Mouse (Mus musculus) MEL (cell line): Measurements from ENCODE around the gene Pars2.

ENCODE experiments used
- CHD1 ChIP-seq: IDR thresholded peaks from 2 replicates; pipeline ENCODE4 v1.6.1; 2012; ENCODE audit warnings: low read depth, mild to moderate bottlenecking, inconsistent platforms, low read length, improper control_type of control experiment
- CTCF ChIP-seq, 3 experiments: IDR thresholded peaks in 2 of 3; conservative IDR thresholded peaks in 1 of 3; 2 replicates each; pipeline ENCODE4 v1.5.1; 2011 to 2012; ENCODE audit warnings: low read length in 3 of 3, low read depth in 2 of 3, mild to moderate bottlenecking in 2 of 3, improper control_type of control experiment in 1 of 3, inconsistent platforms in 1 of 3, mixed read lengths in 1 of 3, moderate library complexity in 1 of 3; ENCODE audit not compliant: control insufficient read depth in 1 of 3, insufficient read depth in 1 of 3, poor library complexity in 1 of 3, severe bottlenecking in 1 of 3
- E2F4 ChIP-seq: IDR thresholded peaks from 2 replicates; pipeline ENCODE4 v1.6.1; 2011; ENCODE audit warnings: low read depth, low read length, improper control_type of control experiment, borderline replicate concordance
- EP300 ChIP-seq, 2 experiments: IDR thresholded peaks; 2 replicates each; pipeline ENCODE4 v1.6.1; 2011; ENCODE audit warnings: improper control_type of control experiment in 2 of 2, low read length in 2 of 2, low read depth in 1 of 2, mild to moderate bottlenecking in 1 of 2
- GATA1 ChIP-seq: IDR thresholded peaks from 2 replicates; pipeline ENCODE4 v1.6.1; 2011; ENCODE audit warnings: low read depth, low read length, improper control_type of control experiment
- POLR2A ChIP-seq, 2 experiments: IDR thresholded peaks; 2 replicates each; pipeline ENCODE4 v1.6.1; 2011 to 2012; ENCODE audit warnings: low read length in 2 of 2, mild to moderate bottlenecking in 2 of 2, control low read depth in 1 of 2, improper control_type of control experiment in 1 of 2, low read depth in 1 of 2, moderate library complexity in 1 of 2; ENCODE audit not compliant: control insufficient read depth in 1 of 2, insufficient read depth in 1 of 2, poor library complexity in 1 of 2
- POLR2AphosphoS2 ChIP-seq: IDR thresholded peaks from 2 replicates; pipeline ENCODE4 v1.6.1; 2011; ENCODE audit warnings: low read length, improper control_type of control experiment
- POLR2AphosphoS5 ChIP-seq: IDR thresholded peaks from 2 replicates; pipeline ENCODE4 v1.6.1; 2012; ENCODE audit warnings: low read depth, borderline replicate concordance, mild to moderate bottlenecking, inconsistent platforms, low read length, moderate library complexity, mixed read lengths
- TAL1 ChIP-seq: IDR thresholded peaks from 2 replicates; pipeline ENCODE4 v1.6.1; 2012; ENCODE audit warnings: mild to moderate bottlenecking, inconsistent platforms, low read length, moderate library complexity, mixed read lengths

DNA sequence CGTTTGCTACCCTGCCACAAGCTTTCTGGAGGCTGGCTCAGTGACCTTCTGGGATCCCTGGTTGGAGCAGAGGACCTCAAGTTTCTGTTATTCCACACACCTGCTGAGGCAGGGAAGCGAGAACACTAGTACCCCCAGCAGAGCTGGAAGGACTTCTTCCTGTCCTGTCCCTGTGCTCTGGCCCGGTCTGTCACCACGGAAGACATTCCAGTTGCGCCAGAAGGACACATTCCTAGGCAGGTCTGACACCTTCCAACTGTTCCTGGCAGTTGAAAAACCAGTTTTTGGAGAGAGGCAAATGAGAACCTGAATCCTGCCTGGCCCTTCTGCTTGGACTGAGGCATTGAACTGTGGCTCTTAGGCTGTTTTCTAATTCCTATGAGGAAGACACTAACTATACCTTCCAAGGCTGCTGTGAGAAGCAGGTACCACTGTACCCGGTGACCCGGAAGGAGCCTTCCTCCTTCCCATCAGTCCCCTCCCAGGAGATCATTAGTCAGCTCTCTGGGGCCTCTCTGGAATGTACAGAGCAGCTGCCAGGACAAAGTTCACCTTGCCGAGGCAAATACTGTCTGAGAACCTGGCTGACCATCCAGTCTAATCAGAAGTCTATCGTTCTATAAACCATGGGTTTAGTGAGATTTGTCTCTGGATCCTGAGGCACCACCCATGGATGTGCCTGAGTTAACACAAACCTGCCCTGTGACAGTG is 22.1 kb upstream of the Pars2 start:
- TF ChIP-seq CHD1 (no peak), POLR2A (IDR thresholded peaks at IDR 0.05; ENCODE audit: control insufficient read depth in 1 of 2, insufficient read depth in 1 of 2, low read depth in 1 of 2, low read length in 2 of 2, poor library complexity in 1 of 2) (no peak), POLR2AphosphoS5 (no peak), CTCF (IDR thresholded peaks at IDR 0.05 in 2 of 3, conservative IDR thresholded peaks at IDR 0.05 in 1 of 3; ENCODE audit: control insufficient read depth in 1 of 3, insufficient read depth in 1 of 3, low read depth in 2 of 3, low read length in 3 of 3, poor library complexity in 1 of 3, severe bottlenecking in 1 of 3) (no peak), TAL1 (no peak), EP300 (IDR thresholded peaks at IDR 0.05; ENCODE audit: low read depth in 1 of 2, low read length in 2 of 2) (no peak), E2F4 (no peak), POLR2AphosphoS2 (no peak), GATA1 (no peak)
